Mouse (Mus musculus): Measurements from ENCODE around the gene Aldh3b1. TPM values are rescaled to one million over a fixed set of nuclear protein-coding genes. Genes with fewer than 3 reads are reported as not detected.

Gene Aldh3b1
- polyA plus RNA-seq, 1 experiment from 2014 or later: 4.2 TPM

DNA sequence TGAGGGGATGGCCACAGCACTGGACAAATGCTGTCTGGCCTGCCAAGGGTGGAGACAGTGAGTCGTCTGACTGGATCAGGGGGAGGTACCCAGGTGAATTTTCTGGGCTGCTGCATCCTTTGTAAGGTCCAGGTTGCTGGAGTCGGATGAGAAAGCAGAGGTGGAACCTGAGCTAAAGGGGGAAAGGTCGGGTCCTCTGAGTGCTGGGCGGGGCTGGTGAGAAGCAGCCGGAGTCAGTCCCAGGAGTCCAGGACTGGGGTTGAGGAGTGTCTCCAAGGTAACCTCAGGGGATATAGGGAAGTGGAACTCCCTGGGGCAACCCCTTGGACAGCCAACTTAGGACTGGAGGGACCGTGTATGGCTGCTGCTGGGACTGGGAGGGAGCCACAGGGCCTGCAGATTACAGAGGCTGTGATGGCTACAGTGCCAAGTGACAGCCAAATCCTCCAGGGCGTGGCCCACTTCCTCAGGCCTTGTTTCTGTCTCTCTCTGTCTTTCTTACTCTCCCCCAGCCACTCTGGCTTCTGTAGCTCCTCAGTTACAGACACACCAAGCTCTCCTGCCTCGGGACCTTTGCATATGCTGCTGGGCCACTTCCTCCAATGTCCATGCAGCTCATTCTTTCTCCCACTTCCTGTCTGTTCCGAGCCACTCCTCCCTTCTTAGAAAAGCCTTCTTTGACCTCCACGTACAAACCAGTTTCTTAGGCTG is 6.8 kb downstream of the Aldh3b1 start:
- peaks cover 9% of the 10 kb centered on the region; the same call in 1 of the 2 replicates for H3K4me1 ChIP-seq (ENCODE audit: control insufficient read depth, insufficient read depth, low read length)
- H3K4me3 ChIP-seq (ENCODE audit: low read length): no peak overlapping the region
- no peaks in the 10 kb centered on the region for H3K27me3 ChIP-seq (replicated peaks; ENCODE audit: control insufficient read depth, insufficient read depth, low read length)
- H3K4me2 ChIP-seq (ENCODE audit: low read depth, low read length): no peak overlapping the region
- 52% methylated on average over 10 of the region's 10 CpGs for WGBS
- no peak overlapping the region for H3K9ac ChIP-seq (ENCODE audit: low read depth, low read length)
- ATAC-seq: peak; percentile 38; the same call in 1 of the 2 replicates
- H3K9me3 ChIP-seq (ENCODE audit: control insufficient read depth, low read length): no peaks in the 10 kb centered on the region
- H3K27ac ChIP-seq (ENCODE audit: low read length): no peak overlapping the region
- H3K36me3 ChIP-seq (ENCODE audit: control insufficient read depth, insufficient read depth, low read length): no peaks in the 10 kb centered on the region

DNA sequence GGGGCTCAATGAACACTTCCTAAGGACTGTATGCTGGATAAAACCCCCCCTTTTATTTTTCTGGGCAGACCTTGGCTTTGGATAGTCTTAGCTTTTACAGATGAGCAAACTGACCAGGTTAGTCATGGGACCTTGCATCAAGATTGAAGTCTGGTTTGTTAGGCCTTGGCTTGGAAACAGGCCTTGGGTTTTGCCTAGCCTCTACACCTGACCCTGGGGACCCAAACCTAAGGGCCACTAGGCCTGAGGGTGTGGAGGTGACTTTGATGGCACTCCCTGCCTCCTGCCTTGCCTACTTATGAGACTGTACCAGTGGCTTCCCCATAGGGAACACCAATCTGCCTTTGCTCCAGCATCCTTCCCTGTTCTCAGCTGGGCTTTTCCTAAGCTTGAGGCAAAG is 9.7 kb downstream of the Aldh3b1 start:
- no peak for ATAC-seq
- Histone ChIP-seq H3K4me3 (ENCODE audit: low read length) (no peak overlapping the region), H3K4me2 (ENCODE audit: low read depth, low read length) (no peak overlapping the region), H3K9me3 (ENCODE audit: control insufficient read depth, low read length) (no peaks in the 10 kb centered on the region), H3K4me1 (ENCODE audit: control insufficient read depth, insufficient read depth, low read length) (peaks cover 9% of the 10 kb centered on the region; the same call in 1 of the 2 replicates), H3K27me3 (replicated peaks; ENCODE audit: control insufficient read depth, insufficient read depth, low read length) (no peaks in the 10 kb centered on the region), H3K36me3 (ENCODE audit: control insufficient read depth, insufficient read depth, low read length) (no peaks in the 10 kb centered on the region), H3K9ac (ENCODE audit: low read depth, low read length) (no peak overlapping the region), H3K27ac (ENCODE audit: low read length) (no peak overlapping the region)

DNA sequence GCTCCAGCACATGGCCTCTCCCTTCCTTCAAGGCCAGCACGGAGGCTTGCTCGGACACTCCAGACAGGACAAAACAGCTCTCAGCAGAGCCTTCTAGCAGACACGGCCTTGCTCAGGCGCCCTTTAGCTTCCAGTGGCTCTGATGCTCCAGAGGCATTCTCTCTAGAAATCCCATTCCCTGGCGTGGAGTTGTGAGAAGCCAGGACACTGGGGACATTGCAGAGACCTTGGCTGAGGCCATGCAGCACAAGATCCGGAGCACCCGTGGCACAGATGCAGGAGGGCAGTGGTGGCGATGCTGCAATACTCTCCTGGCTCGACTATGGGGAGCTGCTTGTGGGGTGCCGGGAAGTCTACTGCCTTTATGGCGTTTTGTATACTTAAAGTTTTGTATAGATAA is 12.9 kb downstream of the Aldh3b1 start:
- Histone ChIP-seq H3K4me1 (ENCODE audit: control insufficient read depth, insufficient read depth, low read length) (peaks cover 4% of the 10 kb centered on the region), H3K4me2 (ENCODE audit: low read depth, low read length) (no peak overlapping the region), H3K27ac (ENCODE audit: low read length) (no peak overlapping the region), H3K9me3 (ENCODE audit: control insufficient read depth, low read length) (no peaks in the 10 kb centered on the region), H3K27me3 (replicated peaks; ENCODE audit: control insufficient read depth, insufficient read depth, low read length) (no peaks in the 10 kb centered on the region), H3K9ac (ENCODE audit: low read depth, low read length) (no peak overlapping the region), H3K4me3 (ENCODE audit: low read length) (no peak overlapping the region), H3K36me3 (ENCODE audit: control insufficient read depth, insufficient read depth, low read length) (no peaks in the 10 kb centered on the region)
- WGBS: 73% methylated on average over 11 of the region's 11 CpGs
- ATAC-seq: no peak

DNA sequence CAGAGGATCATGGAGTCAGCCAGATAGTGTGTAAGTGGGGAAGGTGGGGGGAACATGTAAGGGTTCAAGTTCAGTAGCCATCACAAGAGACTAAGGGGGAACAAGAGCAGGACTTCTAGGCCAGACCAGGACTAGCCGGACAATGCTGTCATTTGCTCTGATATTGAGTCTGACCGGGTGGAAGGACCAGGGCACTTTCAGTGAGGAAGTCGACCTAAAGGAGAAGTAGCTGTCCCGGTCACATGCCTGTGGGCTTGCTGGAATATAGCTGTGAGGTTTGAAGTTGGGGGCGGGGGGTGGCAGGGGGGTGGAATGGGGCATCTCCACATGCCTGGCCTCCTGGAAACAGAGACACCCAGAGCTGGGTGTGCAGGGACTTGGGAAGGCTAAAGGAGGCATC is 15.1 kb downstream of the Aldh3b1 start:
- H3K27me3 ChIP-seq (replicated peaks; ENCODE audit: control insufficient read depth, insufficient read depth, low read length): no peaks in the 10 kb centered on the region
- no peaks in the 10 kb centered on the region for H3K9me3 ChIP-seq (ENCODE audit: control insufficient read depth, low read length)
- ATAC-seq: no peak
- H3K36me3 ChIP-seq (ENCODE audit: control insufficient read depth, insufficient read depth, low read length): 0 out of 2 replicates have a peak, but pooled peaks cover 2% of the 10 kb centered on the region
- no peak overlapping the region for H3K9ac ChIP-seq (ENCODE audit: low read depth, low read length)
- H3K27ac ChIP-seq (ENCODE audit: low read length): no peak overlapping the region
- no peak overlapping the region for H3K4me2 ChIP-seq (ENCODE audit: low read depth, low read length)
- WGBS: 86% methylated on average over 5 of the region's 5 CpGs
- peaks cover 4% of the 10 kb centered on the region for H3K4me1 ChIP-seq (ENCODE audit: control insufficient read depth, insufficient read depth, low read length)
- H3K4me3 ChIP-seq (ENCODE audit: low read length): no peak overlapping the region

DNA sequence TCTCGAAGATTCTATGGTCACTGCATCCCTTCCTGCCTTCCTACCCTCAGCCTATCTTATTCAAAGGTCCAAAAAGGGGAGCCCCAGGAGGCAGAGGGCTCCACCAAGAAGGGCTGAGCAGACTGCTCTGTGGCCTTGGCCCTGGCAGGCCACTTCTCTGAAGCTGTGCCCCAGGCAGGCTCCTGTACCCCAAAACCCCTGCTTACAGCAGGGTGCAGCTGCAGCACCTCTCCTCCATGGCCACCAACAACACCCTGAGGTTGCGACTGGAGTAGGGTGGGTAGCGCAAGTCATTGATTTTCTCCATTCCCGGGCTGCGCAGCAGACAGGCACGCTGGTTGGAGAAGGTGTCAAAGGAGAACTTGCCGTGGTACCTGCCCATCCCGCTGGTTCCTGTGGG is 15.9 kb downstream of the Aldh3b1 start:
- peak overlapping the region; percentile 74 for H3K9ac ChIP-seq (ENCODE audit: low read depth, low read length)
- H3K27ac ChIP-seq (ENCODE audit: low read length): 0 out of 2 replicates have a peak overlapping the region, but pooled peaks have one; percentile 31

DNA sequence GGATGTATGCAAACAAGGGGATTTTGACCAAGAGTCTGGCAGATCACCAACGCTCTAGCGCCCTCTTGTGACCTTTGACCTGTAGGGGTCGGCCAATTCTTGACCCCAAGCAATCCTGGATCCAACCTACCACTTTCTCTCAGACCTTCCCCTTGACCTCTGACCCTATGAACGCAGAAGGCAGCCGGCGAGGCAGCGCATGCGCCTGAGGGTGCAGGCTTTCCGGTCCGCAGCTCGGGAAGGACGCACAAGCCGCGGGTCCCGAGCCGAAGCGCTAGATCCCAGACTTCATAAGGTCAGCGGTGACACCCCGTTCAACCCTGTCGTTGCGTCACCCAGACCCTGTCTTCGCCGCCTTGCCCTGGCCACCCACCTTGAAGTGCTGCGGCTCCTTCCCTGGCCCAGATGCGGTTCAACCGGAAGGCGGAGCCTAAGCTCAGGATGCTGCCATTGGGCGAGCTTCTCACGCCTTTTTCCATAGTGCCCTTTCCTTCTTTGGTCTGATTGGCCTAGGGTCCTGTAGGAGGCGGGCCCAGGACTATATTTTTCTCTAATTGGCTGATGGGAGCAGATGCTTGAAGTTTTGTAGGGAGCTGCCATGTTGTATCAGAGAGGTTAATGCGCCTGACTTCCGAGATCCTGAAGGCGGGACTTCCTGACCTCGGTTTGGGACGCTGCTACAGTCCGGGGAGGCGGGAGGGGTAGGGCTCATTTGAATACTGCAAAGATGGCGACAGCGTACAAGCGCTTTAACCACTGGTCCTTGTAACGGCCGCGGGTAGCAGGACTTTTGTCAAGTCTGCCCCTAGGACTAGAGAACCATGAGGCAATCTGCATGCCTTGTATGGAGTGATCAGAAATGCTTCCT is 17.0 kb downstream of the Aldh3b1 start, which contains the start of gene Ndufs8:
Gene Ndufs8, minus strand, starts transcription at position 438 of the 868 bp plus-strand sequence.
- peaks cover 8% of the 10 kb centered on the region; the same call in 1 of the 2 replicates for H3K36me3 ChIP-seq (ENCODE audit: control insufficient read depth, insufficient read depth, low read length)
- ATAC-seq: peak; percentile 98

More for the DNA sequence above, 15.9 kb downstream of the Aldh3b1 start:
- Histone ChIP-seq H3K4me3 (ENCODE audit: low read length) (peak overlapping the region; percentile 75), H3K4me1 (ENCODE audit: control insufficient read depth, insufficient read depth, low read length) (peaks cover 4% of the 10 kb centered on the region), H3K9me3 (ENCODE audit: control insufficient read depth, low read length) (no peaks in the 10 kb centered on the region), H3K27me3 (replicated peaks; ENCODE audit: control insufficient read depth, insufficient read depth, low read length) (no peaks in the 10 kb centered on the region), H3K4me2 (ENCODE audit: low read depth, low read length) (peak overlapping the region; percentile 55), H3K36me3 (ENCODE audit: control insufficient read depth, insufficient read depth, low read length) (peaks cover 5% of the 10 kb centered on the region; the same call in 1 of the 2 replicates)
- no peak for ATAC-seq
- 86% methylated on average over 8 of the region's 8 CpGs for WGBS

DNA sequence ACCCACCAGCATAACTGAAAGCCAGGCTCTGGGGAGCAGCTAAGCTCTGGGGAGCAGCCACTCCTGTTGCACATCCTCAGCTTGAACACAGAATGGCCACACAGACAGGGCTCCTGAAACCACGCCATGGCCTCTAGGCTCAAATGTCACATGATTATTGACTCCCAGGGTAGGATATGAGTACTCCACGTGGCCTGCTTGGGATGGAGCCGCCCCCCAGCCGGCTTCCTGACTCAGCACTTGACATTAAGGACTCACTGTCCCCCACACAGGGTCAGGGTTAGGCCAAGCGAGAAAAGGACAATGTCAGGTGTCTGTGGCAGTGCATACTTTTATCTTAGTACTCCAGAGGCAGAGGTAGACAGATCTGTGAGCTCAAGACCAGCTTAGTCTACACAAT is 19.4 kb downstream of the Aldh3b1 start:
- H3K36me3 ChIP-seq (ENCODE audit: control insufficient read depth, insufficient read depth, low read length): peaks cover 8% of the 10 kb centered on the region; the same call in 1 of the 2 replicates
- no peaks in the 10 kb centered on the region for H3K27me3 ChIP-seq (replicated peaks; ENCODE audit: control insufficient read depth, insufficient read depth, low read length)
- no peak overlapping the region for H3K4me3 ChIP-seq (ENCODE audit: low read length)
- ATAC-seq: no peak
- no peak overlapping the region for H3K27ac ChIP-seq (ENCODE audit: low read length)
- 77% methylated on average over 5 of the region's 5 CpGs for WGBS
- H3K4me1 ChIP-seq (ENCODE audit: control insufficient read depth, insufficient read depth, low read length): peaks cover 23% of the 10 kb centered on the region
- no peaks in the 10 kb centered on the region for H3K9me3 ChIP-seq (ENCODE audit: control insufficient read depth, low read length)
- no peak overlapping the region for H3K9ac ChIP-seq (ENCODE audit: low read depth, low read length)
- H3K4me2 ChIP-seq (ENCODE audit: low read depth, low read length): no peak overlapping the region

More for the DNA sequence above, 17.0 kb downstream of the Aldh3b1 start, which contains the start of gene Ndufs8:
- Histone ChIP-seq H3K9ac (ENCODE audit: low read depth, low read length) (peak within 1 kb of the TSS; percentile 81), H3K4me3 (ENCODE audit: low read length) (peak within 1 kb of the TSS; percentile 75), H3K9me3 (ENCODE audit: control insufficient read depth, low read length) (no peaks in the 10 kb centered on the region), H3K4me2 (ENCODE audit: low read depth, low read length) (peak within 1 kb of the TSS; percentile 81), H3K27ac (ENCODE audit: low read length) (peak within 1 kb of the TSS; percentile 87), H3K4me1 (ENCODE audit: control insufficient read depth, insufficient read depth, low read length) (peaks cover 12% of the 10 kb centered on the region), H3K27me3 (replicated peaks; ENCODE audit: control insufficient read depth, insufficient read depth, low read length) (no peaks in the 10 kb centered on the region)
- under 1% methylated on average over 43 of the region's 43 CpGs for WGBS

DNA sequence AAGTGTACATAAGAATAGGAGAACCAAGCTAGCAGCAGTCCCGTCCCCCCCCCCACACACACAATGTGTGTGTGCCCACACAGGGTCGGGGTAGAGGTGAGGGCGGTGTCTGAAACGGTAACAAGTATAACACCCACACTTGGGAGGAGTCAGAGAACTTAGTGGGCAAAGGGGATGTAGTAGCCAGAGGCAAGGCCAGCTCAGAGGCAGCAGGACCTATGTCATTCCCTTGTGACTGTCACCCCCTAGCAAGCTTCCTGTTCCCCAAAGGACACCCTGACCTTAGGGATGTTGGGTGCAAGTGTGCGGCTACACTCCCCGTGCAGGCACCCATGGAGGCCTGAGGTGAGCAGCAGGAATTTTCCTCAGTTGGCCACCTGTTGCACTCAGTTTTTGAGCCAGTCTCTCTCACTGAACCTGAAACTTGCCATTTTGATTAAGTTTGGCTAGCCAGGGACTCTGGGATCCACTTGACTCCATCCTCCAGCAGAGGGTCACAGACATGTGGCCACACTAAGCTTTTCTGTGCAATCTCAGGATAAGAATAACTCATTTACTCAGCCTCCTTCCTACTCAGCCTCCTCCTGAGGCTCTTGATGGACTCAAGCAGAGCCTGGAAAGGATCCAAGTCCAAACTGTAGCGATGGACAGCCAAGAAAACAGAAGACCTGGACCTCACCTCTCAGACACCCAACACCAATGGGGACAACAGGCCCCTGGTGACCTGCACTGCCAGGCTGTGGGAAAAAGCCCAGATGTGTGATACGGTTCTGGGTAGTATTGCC is 21.5 kb downstream of the Aldh3b1 start:
- peak overlapping the region; percentile 94 for H3K27ac ChIP-seq (ENCODE audit: low read length)
- no peak for ATAC-seq
- peak overlapping the region; percentile 88 for H3K9ac ChIP-seq (ENCODE audit: low read depth, low read length)
- H3K4me2 ChIP-seq (ENCODE audit: low read depth, low read length): peak overlapping the region; percentile 85
- H3K9me3 ChIP-seq (ENCODE audit: control insufficient read depth, low read length): no peaks in the 10 kb centered on the region
- 72% methylated on average over 8 of the region's 8 CpGs for WGBS
- H3K27me3 ChIP-seq (replicated peaks; ENCODE audit: control insufficient read depth, insufficient read depth, low read length): no peaks in the 10 kb centered on the region
- peaks cover 33% of the 10 kb centered on the region for H3K4me1 ChIP-seq (ENCODE audit: control insufficient read depth, insufficient read depth, low read length)
- peak overlapping the region; percentile 90; the same call in 1 of the 2 replicates for H3K4me3 ChIP-seq (ENCODE audit: low read length)
- H3K36me3 ChIP-seq (ENCODE audit: control insufficient read depth, insufficient read depth, low read length): peaks cover 12% of the 10 kb centered on the region; the same call in 1 of the 2 replicates
